Mouse (Mus musculus): ENCODE results near the gene Tmprss13.

- TF ChIP-seq CTCF (IDR thresholded peaks at IDR 0.05; ENCODE audit: control insufficient read depth, insufficient read depth, insufficient read length) (no peak), MAX (IDR thresholded peaks at IDR 0.05) (no peak), CEBPB (IDR thresholded peaks at IDR 0.05; ENCODE audit: low read depth) (no peak), USF1 (IDR thresholded peaks at IDR 0.05; ENCODE audit: low read depth) (no peak), FOSL1 (IDR thresholded peaks at IDR 0.05; ENCODE audit: insufficient read depth, low read length, poor library complexity, severe bottlenecking) (no peak), MYOD1 (IDR thresholded peaks at IDR 0.05; ENCODE audit: control insufficient read depth, insufficient read length, low read depth) (no peak), MYOG (IDR thresholded peaks at IDR 0.05; ENCODE audit: control insufficient read depth, extremely low read depth, insufficient read length) (no peak)
Observed at GRCm38 (mm10) chr9:45299231-45300006, 19.5 kb upstream of the Tmprss13 start.
